Mouse (Mus musculus): ENCODE results near the gene Vmn1r214.

Vmn1r214 gene

DNA sequence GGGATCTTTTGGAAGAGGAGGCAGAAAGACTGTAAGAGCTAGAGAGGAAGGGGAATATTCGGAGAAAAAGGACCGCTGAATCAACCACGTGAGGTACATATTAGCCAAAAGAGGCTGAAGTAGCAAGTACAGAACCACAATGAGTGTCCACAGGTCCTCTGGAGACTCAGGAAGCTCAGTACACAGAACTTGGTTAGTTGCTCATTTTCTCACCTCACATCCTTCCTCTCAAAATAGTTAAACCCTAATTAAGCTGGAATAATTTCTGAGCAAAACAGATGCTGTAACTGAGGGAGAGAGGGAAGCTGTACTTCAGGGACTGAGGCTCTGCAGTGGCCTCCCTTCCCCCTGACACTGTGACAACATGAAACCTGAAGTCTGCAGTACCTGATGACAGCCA, at the start of gene Vmn1r214:
Gene Vmn1r214 (plus strand): TSS at position 301 of the 400 bp plus-strand sequence.
- DNase-seq, result no peak

DNA sequence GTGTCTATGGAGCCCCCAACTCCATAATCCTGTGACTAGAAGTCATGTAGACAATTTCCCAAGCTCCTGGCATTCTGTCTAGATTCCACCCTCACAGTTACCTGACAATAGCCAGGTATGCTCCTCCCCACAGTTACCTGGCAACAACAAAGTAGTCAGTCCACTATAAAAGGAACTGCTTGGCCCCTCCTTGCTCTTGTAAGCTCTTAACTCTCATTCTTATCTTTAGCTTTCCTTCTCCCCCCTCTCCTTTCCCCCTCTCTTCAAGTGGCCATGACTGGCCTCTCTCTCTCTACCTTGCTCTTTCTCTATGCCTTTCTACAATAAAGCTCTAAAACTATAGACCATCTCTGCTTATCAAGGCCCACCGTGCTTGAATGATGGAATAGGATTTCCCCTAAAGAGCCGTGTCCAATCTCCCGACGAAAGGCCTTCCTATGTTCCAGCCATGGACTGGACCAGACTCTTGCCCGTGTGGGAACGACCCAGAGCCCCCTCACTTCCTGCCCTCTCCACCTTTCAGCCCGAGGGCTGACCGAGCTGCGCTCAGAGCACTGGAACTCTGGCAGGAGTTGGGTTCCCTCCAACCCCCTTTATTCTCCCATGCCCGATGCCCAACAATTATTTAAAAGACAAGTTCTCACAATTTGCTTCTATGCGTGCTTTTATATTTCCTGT, 39.9 kb upstream of the Vmn1r214 start:
- no peak for DNase-seq

DNA sequence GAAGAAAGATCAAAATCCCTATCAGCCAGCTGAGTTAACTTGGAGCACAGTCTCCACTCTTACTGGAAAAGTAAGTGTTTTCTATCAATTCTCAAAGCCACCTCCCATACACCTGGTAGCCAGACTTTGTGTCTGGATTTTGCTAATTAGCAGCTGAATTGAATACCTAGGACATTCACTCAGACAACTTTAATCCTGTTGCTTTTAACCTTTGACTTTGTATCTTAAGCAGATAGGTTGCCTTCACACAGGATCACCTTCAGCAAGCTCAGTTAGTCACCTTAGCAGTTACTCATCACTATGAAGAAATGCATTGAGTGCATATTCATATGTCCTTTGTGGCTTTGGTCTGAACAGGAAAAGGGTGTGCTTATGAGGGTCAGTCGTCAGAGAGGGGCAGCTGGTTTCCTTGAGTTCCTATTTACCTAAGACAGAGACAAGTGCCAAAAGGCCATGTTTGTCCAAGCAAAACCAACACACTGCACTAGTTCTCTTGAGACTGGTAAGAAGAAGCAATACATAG, 38.0 kb upstream of the Vmn1r214 start:
- DNase-seq, result no peak

DNA sequence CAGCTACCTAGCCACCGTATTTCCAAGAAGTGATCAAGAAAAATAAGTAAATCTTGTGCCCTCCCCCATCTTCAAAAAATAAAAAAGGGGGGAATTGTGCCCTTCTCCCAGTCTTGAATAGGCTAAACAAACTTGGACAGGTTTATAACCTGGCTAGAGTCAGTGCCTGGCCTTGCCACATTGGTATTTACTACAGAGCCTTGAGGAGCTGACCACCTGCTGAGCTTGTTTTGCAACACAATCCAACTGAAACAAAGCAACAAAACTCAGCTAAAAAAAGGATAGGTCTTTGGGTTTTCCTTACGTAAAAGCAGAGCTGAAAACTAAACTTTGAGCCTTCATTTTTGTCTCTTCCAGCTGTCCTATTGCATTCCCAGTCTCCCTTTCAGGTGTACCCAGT, 37.5 kb upstream of the Vmn1r214 start:
- no peak for DNase-seq

DNA sequence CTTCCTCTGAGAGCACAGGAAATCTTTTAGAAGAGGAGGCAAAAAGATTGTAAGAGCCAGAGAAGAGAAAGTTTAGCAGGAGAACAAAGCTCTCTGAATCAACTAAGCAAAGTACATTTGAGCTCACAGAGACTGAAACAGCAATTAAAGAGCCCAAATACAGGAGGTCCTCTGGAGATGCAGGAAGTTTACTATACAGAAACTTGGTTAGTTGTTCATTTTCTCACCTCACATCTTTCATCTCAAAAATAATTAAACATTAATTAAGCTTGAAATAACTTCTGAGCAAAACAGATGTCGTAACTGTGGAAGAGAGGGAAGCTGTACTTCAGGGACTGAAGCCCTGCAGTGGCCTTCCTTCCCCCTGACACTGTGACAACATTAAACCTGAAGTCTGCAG, 22.9 kb upstream of the Vmn1r214 start, which contains the start of gene Vmn1r213:
Gene Vmn1r213 (plus strand): TSS at position 301 of the 400 bp plus-strand sequence.
- no peak for DNase-seq

DNA sequence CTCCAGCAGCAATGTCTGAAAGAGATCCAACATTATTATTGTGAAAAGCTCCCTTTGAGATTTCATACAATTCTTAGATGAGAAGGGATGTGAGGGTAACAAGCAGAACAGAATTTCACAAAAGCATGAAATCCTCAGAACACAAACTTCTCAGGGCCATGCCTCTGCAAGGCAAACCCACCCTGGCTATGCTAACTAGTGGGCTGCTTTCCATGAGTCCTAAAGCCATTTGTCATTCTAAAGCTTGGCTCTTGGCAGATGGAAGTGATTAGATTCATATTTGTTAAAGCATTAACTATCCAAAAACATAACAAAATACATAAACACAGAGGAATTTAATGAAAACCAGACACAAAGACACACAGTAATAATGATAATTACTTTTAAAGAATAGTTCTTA, 12.1 kb upstream of the Vmn1r214 start:
- DNase-seq, result no peak

DNA sequence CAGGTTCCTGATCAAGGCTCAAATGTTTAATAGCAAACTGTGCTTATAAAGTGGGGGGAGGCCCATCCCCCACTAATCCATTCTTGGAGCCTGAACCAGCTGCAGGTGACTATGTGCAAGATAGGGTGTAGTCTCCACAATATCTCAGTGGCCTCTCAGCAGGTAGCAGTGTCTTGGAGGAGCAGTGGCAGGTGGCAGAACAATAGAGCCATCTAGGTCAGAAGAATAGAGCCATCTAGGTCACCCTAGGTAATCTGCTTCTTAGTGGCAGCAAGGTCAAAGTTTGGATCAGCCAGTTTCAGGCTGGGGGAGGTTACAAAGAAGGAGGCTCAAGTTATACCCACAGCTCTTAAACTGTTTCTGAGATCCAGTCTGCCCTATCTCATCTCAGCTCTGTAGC, 5.4 kb upstream of the Vmn1r214 start:
- no peak for DNase-seq

DNA sequence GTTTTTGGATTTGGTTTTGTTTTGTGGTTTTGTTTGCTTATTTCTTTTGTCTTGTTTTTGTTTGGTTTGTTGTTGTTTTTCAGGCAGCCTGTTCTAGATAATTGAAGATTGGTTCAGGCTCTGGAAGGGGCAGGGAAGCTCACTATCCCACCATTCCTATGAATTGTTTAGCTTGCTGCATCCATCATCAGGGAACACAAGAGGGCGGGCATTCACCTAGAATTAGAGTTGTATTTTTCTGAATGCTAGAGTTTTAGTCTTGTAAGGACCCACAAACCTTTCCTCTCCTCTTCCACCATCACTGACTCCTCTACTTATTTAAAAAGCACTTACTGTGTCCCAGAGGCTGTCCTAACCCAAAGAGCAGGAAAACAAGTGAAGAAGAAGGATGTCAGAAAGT, 27.6 kb downstream of the Vmn1r214 start:
- no peak for DNase-seq

DNA sequence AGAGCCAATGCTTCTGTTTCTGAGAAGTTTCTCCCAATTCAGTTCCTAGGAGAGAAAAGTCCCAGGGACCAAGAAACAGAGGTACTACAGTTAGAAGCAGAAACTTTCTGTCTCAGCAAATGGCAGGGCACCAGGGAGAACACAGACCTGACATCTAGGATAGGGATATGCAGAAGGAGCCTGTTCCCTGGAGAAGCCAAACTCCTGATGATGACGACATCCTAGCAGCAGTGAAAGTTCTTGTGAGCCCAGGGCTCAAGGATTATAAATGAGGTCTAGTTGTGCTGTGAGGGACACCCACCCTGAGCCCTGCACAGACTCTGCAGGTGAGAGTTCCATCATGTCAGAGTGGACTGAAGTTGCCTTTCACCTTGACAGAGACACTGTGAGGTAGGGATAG, 37.5 kb downstream of the Vmn1r214 start, which contains the start of gene Vmn1r215:
Gene Vmn1r215 (plus strand): TSS at position 301 of the 400 bp plus-strand sequence.
- no peak for DNase-seq

DNA sequence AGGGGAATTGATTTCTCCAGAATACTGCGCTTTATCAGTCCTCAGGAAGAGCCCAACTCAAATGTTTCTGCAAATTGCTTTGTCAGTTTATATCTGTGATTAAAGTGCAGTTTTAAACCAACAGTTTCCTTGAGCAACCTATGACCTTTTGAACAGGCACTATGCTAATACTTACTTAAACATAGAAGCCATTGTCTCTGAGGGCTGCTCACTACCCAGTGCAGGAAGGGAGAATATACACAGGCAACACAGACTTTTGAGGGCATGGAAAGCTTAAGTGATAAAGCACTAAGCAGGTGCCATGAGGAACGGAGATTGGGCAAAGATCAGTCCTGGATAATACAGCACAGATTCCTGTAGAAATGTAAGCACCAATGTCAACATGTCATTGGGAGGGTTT, 39.1 kb downstream of the Vmn1r214 start:
- no peak for DNase-seq

Measured in thymus, postnatal 4 days (tissue).